Mouse (Mus musculus) midbrain, embryonic 10.5 days (tissue): ENCODE results near the gene Ogdh. TPM values are rescaled to one million over a fixed set of nuclear protein-coding genes. Genes with fewer than 3 reads are reported as not detected.

Experiments used
- DNase-seq: peaks from one replicate; pipeline ENCODE4 v3.0.0-alpha.2; 2017; ENCODE audit warnings: low spot score
- H3K27ac ChIP-seq: fragments of 300-500 bp; sonication (generic); replicated peaks from 2 replicates; pipeline ENCODE4 v1.5.1; 2016; ENCODE audit warnings: mild to moderate bottlenecking
- H3K27me3 ChIP-seq: fragments of 300-500 bp; sonication (generic); 2 replicates; pipeline ENCODE4 v1.6.1; 2016; ENCODE audit warnings: low read depth, mild to moderate bottlenecking; ENCODE audit not compliant: poor library complexity, severe bottlenecking
- H3K36me3 ChIP-seq: fragments of 300-500 bp; sonication (generic); 2 replicates; pipeline ENCODE4 v1.6.1; 2016; ENCODE audit warnings: mild to moderate bottlenecking, moderate library complexity
- H3K4me1 ChIP-seq: fragments of 300-500 bp; sonication (generic); 2 replicates; pipeline ENCODE4 v1.6.1; 2016
- H3K4me3 ChIP-seq: fragments of 300-500 bp; sonication (generic); 2 replicates; pipeline ENCODE4 v1.5.1; 2016; ENCODE audit warnings: mild to moderate bottlenecking, moderate library complexity
- H3K9me3 ChIP-seq: fragments of 300-500 bp; sonication (generic); replicated peaks from 2 replicates; pipeline ENCODE4 v1.6.1; 2016; ENCODE audit warnings: mild to moderate bottlenecking
- WGBS: fragments of 180-500 bp; shearing (Covaris S2); methylation state at CpG from one replicate; pipeline ENCODE4 v1.1.7; 2016; 5-methylcytosine and 5-hydroxymethylcytosine counted together
- microRNA-seq: library from miRNA; unstranded; fragments of <30 nt; microRNA quantifications from one replicate; pipeline ENCODE4, GENCODE M21; 2017
- polyA plus RNA-seq: library from polyadenylated mRNA; unstranded; fragments of >200 nt; fragmentation: Nextera tagmentation; extraction: Ambion mirVana; gene quantifications from 2 replicates; pipeline ENCODE4 v1.2.1, GENCODE M21; 2016

The Ogdh gene
- polyA plus RNA-seq, 1 experiment from 2014 or later: 107 TPM

GRCm38 (mm10) chr11:6405591-6406081, 114.2 kb downstream of the Ogdh start:
- no peak for DNase-seq
- no peak overlapping the region for H3K4me3 ChIP-seq
- H3K9me3 ChIP-seq: no peaks in the 10 kb centered on the region
- WGBS: 88% methylated on average over 4 of the region's 4 CpGs
- no peaks in the 10 kb centered on the region for H3K27me3 ChIP-seq
- H3K4me1 ChIP-seq: peaks cover 13% of the 10 kb centered on the region
- H3K36me3 ChIP-seq: peaks cover 62% of the 10 kb centered on the region
- no peak overlapping the region for H3K27ac ChIP-seq

Small RNAs within 50 kb of the gene (microRNA-seq; reads per million reads assigned to microRNA genes)
- 2.1 reads per million for gene Mir7651

Other genes with a start within 250 kb of the Ogdh start
- gene Camk2b, start 225.3 kb upstream of the Ogdh start, polyA plus RNA-seq: 0.81 and 2.1 TPM in 2 replicates
- 0.37 and 0.84 TPM in 2 replicates for gene A730071L15Rik, start 91.6 kb upstream of the Ogdh start, polyA plus RNA-seq
- 52.0 and 53.7 TPM in 2 replicates for gene Nudcd3, start 91.2 kb upstream of the Ogdh start, polyA plus RNA-seq
- gene Npc1l1, start 61.5 kb upstream of the Ogdh start, polyA plus RNA-seq: not detected in 2 replicates
- 117 and 126 TPM in 2 replicates for gene Ddx56, start 23.9 kb upstream of the Ogdh start, polyA plus RNA-seq
- gene Tmed4, start 16.8 kb upstream of the Ogdh start, polyA plus RNA-seq: 131 and 140 TPM in 2 replicates
- gene Zmiz2, start 97.4 kb downstream of the Ogdh start, polyA plus RNA-seq: 13.8 and 18.6 TPM in 2 replicates
- gene Ppia, start 123.8 kb downstream of the Ogdh start, polyA plus RNA-seq: 5,494 and 6,336 TPM in 2 replicates
- 961 and 1,033 TPM in 2 replicates for gene H2afv, start 152.8 kb downstream of the Ogdh start, polyA plus RNA-seq
- gene Purb, start 184.3 kb downstream of the Ogdh start, polyA plus RNA-seq: 15.1 and 15.5 TPM in 2 replicates
- gene Myo1g, start 229.3 kb downstream of the Ogdh start, polyA plus RNA-seq: 0.86 and 0.87 TPM in 2 replicates